Mouse (Mus musculus) CH12.LX (cell line): ENCODE results near the gene Man2a1. TPM values are rescaled to one million over a fixed set of nuclear protein-coding genes. Genes with fewer than 3 reads are reported as not detected.
A peak's percentile ranks its signal among the peaks of the same experiment; 100 is the strongest.

Source experiments
- DNase-seq: peaks from one replicate; pipeline ENCODE4 v3.0.0-alpha.2; 2013; ENCODE audit errors: extremely low read depth
- H3K27ac ChIP-seq: 2 replicates; pipeline ENCODE4 v1.5.1; 2012; ENCODE audit warnings: low read depth, mild to moderate bottlenecking, control low read depth, moderate library complexity; ENCODE audit not compliant: insufficient read depth
- H3K27me3 ChIP-seq: replicated peaks from 2 replicates; pipeline ENCODE3; 2012; ENCODE audit warnings: inconsistent platforms
- H3K36me3 ChIP-seq, 2 experiments: replicated peaks in 1 of 2; 2 replicates each; pipeline versions ENCODE3 to v1.6.1; 2012; ENCODE audit warnings: inconsistent platforms in 1 of 2, low read length in 1 of 2, mild to moderate bottlenecking in 1 of 2, mixed read lengths in 1 of 2, moderate library complexity in 1 of 2; ENCODE audit not compliant: control insufficient read depth in 1 of 2, insufficient read depth in 1 of 2
- H3K4me1 ChIP-seq, 2 experiments: 2 replicates each; pipeline ENCODE4 v1.6.1; 2012; ENCODE audit warnings: inconsistent platforms in 1 of 2, moderate library complexity in 1 of 2; ENCODE audit not compliant: insufficient read depth in 2 of 2, control insufficient read depth in 1 of 2
- H3K4me2 ChIP-seq: 2 replicates; pipeline ENCODE4 v1.6.1; 2012; ENCODE audit warnings: low read depth, mild to moderate bottlenecking, control low read depth; ENCODE audit not compliant: poor library complexity, insufficient read depth, severe bottlenecking
- H3K4me3 ChIP-seq, 3 experiments: fragments of 150-350 bp in 1 of 3; sonication (generic) in 1 of 3; replicated peaks in 1 of 3; 2 replicates each; pipeline versions ENCODE3 to v1.5.1; 2011 to 2012; ENCODE audit warnings: low read depth in 2 of 3, low read length in 2 of 3, mild to moderate bottlenecking in 2 of 3, moderate library complexity in 2 of 3, control low read depth in 1 of 3, improper control_type of control experiment in 1 of 3, inconsistent platforms in 1 of 3, mixed read lengths in 1 of 3; ENCODE audit not compliant: poor library complexity in 1 of 3
- H3K79me2 ChIP-seq: replicated peaks from 2 replicates; pipeline ENCODE4 v1.6.1; 2012; ENCODE audit warnings: mild to moderate bottlenecking, moderate library complexity; ENCODE audit not compliant: control insufficient read depth, poor library complexity, insufficient read depth, severe bottlenecking; ENCODE audit errors: extremely low read depth
- H3K9ac ChIP-seq: 2 replicates; pipeline ENCODE4 v1.6.1; 2012; ENCODE audit warnings: low read depth, mild to moderate bottlenecking, control low read depth, moderate library complexity; ENCODE audit not compliant: insufficient read depth
- H3K9me3 ChIP-seq: replicated peaks from 2 replicates; pipeline ENCODE3; 2012; ENCODE audit warnings: low read length, inconsistent platforms, mixed read lengths
- BHLHE40 ChIP-seq: IDR thresholded peaks from 2 replicates; pipeline ENCODE4 v1.6.1; 2011; ENCODE audit warnings: mild to moderate bottlenecking, low read depth, low read length, improper control_type of control experiment
- E2F4 ChIP-seq: IDR thresholded peaks from 2 replicates; pipeline ENCODE4 v1.6.1; 2011; ENCODE audit warnings: low read depth, low read length, improper control_type of control experiment; ENCODE audit not compliant: insufficient replicate concordance
- EP300 ChIP-seq: IDR thresholded peaks from 2 replicates; pipeline ENCODE4 v1.6.1; 2011; ENCODE audit warnings: low read length, improper control_type of control experiment
- ETS1 ChIP-seq: conservative IDR thresholded peaks from 2 replicates; pipeline ENCODE4 v1.6.1; 2012; ENCODE audit warnings: low read depth, mild to moderate bottlenecking, inconsistent platforms, low read length, improper control_type of control experiment, moderate library complexity
- IRF4 ChIP-seq: IDR thresholded peaks from 2 replicates; pipeline ENCODE4 v1.6.1; 2014; ENCODE audit warnings: low read depth, mild to moderate bottlenecking, inconsistent platforms, low read length, improper control_type of control experiment
- MAFK ChIP-seq: IDR thresholded peaks from 2 replicates; pipeline ENCODE4 v1.6.1; 2011; ENCODE audit warnings: low read length, improper control_type of control experiment; ENCODE audit not compliant: insufficient replicate concordance
- MAX ChIP-seq: IDR thresholded peaks from 2 replicates; pipeline ENCODE4 v1.6.1; 2011; ENCODE audit warnings: low read length, improper control_type of control experiment
- MEF2A ChIP-seq: IDR thresholded peaks from 2 replicates; pipeline ENCODE4 v1.6.1; 2014; ENCODE audit warnings: low read depth, mild to moderate bottlenecking, inconsistent platforms, low read length, improper control_type of control experiment, borderline replicate concordance
- NELFE ChIP-seq: IDR thresholded peaks from 2 replicates; pipeline ENCODE4 v1.6.1; 2011; ENCODE audit warnings: low read depth, low read length, improper control_type of control experiment
- POLR2A ChIP-seq: IDR thresholded peaks from 2 replicates; pipeline ENCODE4 v1.6.1; 2011; ENCODE audit warnings: low read depth, mild to moderate bottlenecking, improper control_type of control experiment, low read length
- RAD21 ChIP-seq: IDR thresholded peaks from 2 replicates; pipeline ENCODE4 v1.6.1; 2011; ENCODE audit warnings: low read depth, mild to moderate bottlenecking, low read length, improper control_type of control experiment, moderate library complexity
- RCOR1 ChIP-seq: conservative IDR thresholded peaks from 2 replicates; pipeline ENCODE4 v1.6.1; 2012; ENCODE audit warnings: low read depth, mild to moderate bottlenecking, inconsistent platforms, low read length, improper control_type of control experiment
- SIN3A ChIP-seq: IDR thresholded peaks from 2 replicates; pipeline ENCODE4 v1.6.1; 2012; ENCODE audit warnings: low read length, improper control_type of control experiment, inconsistent platforms
- TBP ChIP-seq: conservative IDR thresholded peaks from 2 replicates; pipeline ENCODE4 v1.6.1; 2011; ENCODE audit warnings: low read depth, low read length, improper control_type of control experiment
- TCF12 ChIP-seq: IDR thresholded peaks from 2 replicates; pipeline ENCODE4 v1.6.1; 2014; ENCODE audit warnings: low read depth, mild to moderate bottlenecking, inconsistent platforms, low read length, improper control_type of control experiment
- UBTF ChIP-seq: IDR thresholded peaks from 2 replicates; pipeline ENCODE4 v1.6.1; 2012; ENCODE audit warnings: low read depth, mild to moderate bottlenecking, inconsistent platforms, low read length, improper control_type of control experiment, moderate library complexity
- USF2 ChIP-seq: conservative IDR thresholded peaks from 2 replicates; pipeline ENCODE4 v1.6.1; 2011; ENCODE audit warnings: low read depth, low read length, improper control_type of control experiment
- ZC3H11A ChIP-seq: IDR thresholded peaks from 2 replicates; pipeline ENCODE4 v1.6.1; 2012; ENCODE audit warnings: low read depth, mild to moderate bottlenecking, inconsistent platforms, low read length, improper control_type of control experiment
- ZMIZ1 ChIP-seq: IDR thresholded peaks from 2 replicates; pipeline ENCODE4 v1.6.1; 2012; ENCODE audit warnings: low read depth, mild to moderate bottlenecking, inconsistent platforms, low read length, improper control_type of control experiment
- dilution Hi-C: fragments of 300-500 bp; cut with MboI; formaldehyde crosslinking; loops from 2 replicates; pipeline ENCODE4 v1.14.3; 2020; ENCODE audit warnings: low sequenced_read_pairs; ENCODE audit not compliant: extremely low pct_unique_long_range_greater_than_20kb, extremely low pct_ligation_motif_present
- in situ Hi-C: fragments of 300-500 bp; cut with MboI; formaldehyde crosslinking; loops from 3 replicates; pipeline ENCODE4 v1.14.3; 2019; ENCODE audit warnings: low sequenced_read_pairs, low pct_ligation_motif_present, low pct_unique_long_range_greater_than_20kb, mixed read lengths
- polyA plus RNA-seq: library from polyadenylated mRNA; unstranded; fragments of >175 nt; gene quantifications from 2 replicates; pipeline ENCODE4 v1.2.1, GENCODE M21; 2012; ENCODE audit warnings: low read depth; ENCODE audit not compliant: insufficient read length
- total RNA-seq, 2 experiments: library from RNA; depleted of rRNA; stranded (reverse); fragments of 300-350 nt in 1 of 2; fragments of >200 nt in 1 of 2; gene quantifications; 2 replicates each; pipeline ENCODE4 v1.2.3; 2012 to 2014

Man2a1 gene
- total and polyA plus RNA-seq, 3 experiments: 7.9 to 15.4 (median 11.9) TPM

DNA sequence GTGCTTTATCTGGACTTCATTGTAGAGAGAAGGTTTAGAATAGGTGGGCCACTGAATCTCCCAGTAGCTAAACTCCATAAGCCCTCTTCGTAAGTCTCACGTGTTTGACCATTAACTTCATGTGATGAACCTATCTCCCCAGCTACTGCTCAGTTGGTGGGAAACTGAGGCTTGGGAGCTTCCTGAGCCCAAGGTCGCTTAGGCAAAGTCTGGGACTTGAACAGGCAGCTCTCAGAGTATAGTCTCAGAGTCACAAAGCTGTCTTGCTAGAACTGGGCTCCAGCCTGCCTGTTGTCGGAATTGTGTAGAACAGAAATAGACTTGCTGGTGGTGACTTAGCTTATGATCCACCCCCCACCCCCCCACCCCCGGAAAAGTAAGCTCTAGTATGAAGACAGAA is 3.0 kb downstream of the Man2a1 start:
- no peak for DNase-seq
- Histone ChIP-seq H3K36me3 (peaks cover 0 to 10% of the 10 kb centered on the region in 2 experiments), H3K27ac (peak overlapping the region; percentile 43), H3K27me3 (no peaks in the 10 kb centered on the region), H3K4me1 (peaks cover 3 to 41% of the 10 kb centered on the region in 2 experiments; a peak in 2 of 4 replicates), H3K4me2 (peak overlapping the region; percentile 64)
- TF ChIP-seq RCOR1 (no peak), ZMIZ1 (0 out of 2 replicates have a peak, but pooled peaks have one; percentile 3), POLR2A (no peak)
- TF ChIP-seq, all 38 proteins: peak for 1
- H3K9ac ChIP-seq: peak overlapping the region; percentile 15
- peak overlapping the region; percentile 6 to 83 (median 31) for H3K4me3 ChIP-seq
- peaks cover 4% of the 10 kb centered on the region for H3K79me2 ChIP-seq
- in situ Hi-C loops (loop anchor here (25.0 kb wide), 1 partner anchor 259 kb away; no protein-coding TSS in a partner anchor), dilution Hi-C loops (no loop called here)
- no peaks in the 10 kb centered on the region for H3K9me3 ChIP-seq

DNA sequence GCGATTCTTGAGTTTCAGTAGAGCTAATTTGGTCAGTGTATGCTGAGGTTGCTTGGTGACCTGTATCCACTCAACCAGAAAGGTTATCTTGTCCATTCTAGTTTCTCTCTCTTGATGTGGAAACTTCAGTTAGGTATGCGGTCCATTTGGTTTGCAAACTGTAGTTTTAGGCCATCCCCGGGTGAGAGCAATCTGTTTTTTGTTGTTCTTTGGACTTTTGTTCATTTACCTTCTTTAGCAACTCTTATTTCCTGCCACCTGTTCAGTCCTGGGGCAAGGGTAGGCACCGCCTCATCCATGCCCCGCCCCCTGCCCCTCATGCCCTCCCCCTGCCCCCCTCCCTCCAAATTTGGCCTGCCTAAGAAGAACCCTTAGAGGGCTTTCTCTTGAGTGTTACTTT is 3.6 kb downstream of the Man2a1 start:
- H3K27me3 ChIP-seq: no peaks in the 10 kb centered on the region
- H3K36me3 ChIP-seq: peaks cover 0 to 12% of the 10 kb centered on the region in 2 experiments
- in situ Hi-C loops (loop anchor here (25.0 kb wide), 1 partner anchor 258 kb away; no protein-coding TSS in a partner anchor), dilution Hi-C loops (no loop called here)
- DNase-seq: no peak
- no peak for TF ChIP-seq UBTF
- no peak for TF ChIP-seq E2F4
- peak; percentile 34; the same call in 1 of the 2 replicates for TF ChIP-seq BHLHE40
- 0 out of 2 replicates have a peak, but pooled peaks have one; percentile 49 for TF ChIP-seq MAFK
- TF ChIP-seq ETS1: no peak
- no peak for TF ChIP-seq USF2
- no peak for TF ChIP-seq TBP
- 0 out of 2 replicates have a peak, but pooled peaks have one; percentile 50 for TF ChIP-seq SIN3A
- no peak for TF ChIP-seq NELFE
- TF ChIP-seq ZC3H11A: no peak
- peak; percentile 71; the same call in 1 of the 2 replicates for TF ChIP-seq TCF12
- peak; percentile 66 for TF ChIP-seq IRF4
- TF ChIP-seq RAD21: no peak
- TF ChIP-seq EP300: peak; percentile 74; the same call in 1 of the 2 replicates
- no peak for TF ChIP-seq MAX
- peak; percentile 73; the same call in 1 of the 2 replicates for TF ChIP-seq MEF2A
- peak overlapping the region; percentile 64 for H3K4me2 ChIP-seq
- H3K4me3 ChIP-seq: peak overlapping the region in 1 of 3 experiments; percentile 1
- H3K9ac ChIP-seq: no peak overlapping the region
- H3K4me1 ChIP-seq: peaks cover 3 to 40% of the 10 kb centered on the region in 2 experiments; a peak in 2 of 4 replicates
- H3K9me3 ChIP-seq: no peaks in the 10 kb centered on the region
- H3K27ac ChIP-seq: no peak overlapping the region
- peaks cover 4% of the 10 kb centered on the region for H3K79me2 ChIP-seq
